Mouse (Mus musculus): ENCODE results near the gene Mobp. TPM values are rescaled to one million over a fixed set of nuclear protein-coding genes. Genes with fewer than 3 reads are reported as not detected.

Gene Mobp
- polyA plus RNA-seq, 1 experiment, result 0.49 TPM

GRCm38 (mm10) chr9:120135454-120135853 lies 14.1 kb upstream of the Mobp start:
- H3K27ac ChIP-seq (ENCODE audit: control insufficient read depth, insufficient read depth, low read depth, low read length), result peak overlapping the region; percentile 99
- no peaks in the 10 kb centered on the region for H3K36me3 ChIP-seq (ENCODE audit: control insufficient read depth, insufficient read depth, low read length)
- H3K4me1 ChIP-seq (ENCODE audit: control insufficient read depth, insufficient read depth, low read length), result peaks cover 11% of the 10 kb centered on the region
- no peak for TF ChIP-seq POLR2A (IDR thresholded peaks at IDR 0.05; ENCODE audit: control insufficient read depth, low read depth, low read length)
- no peak for TF ChIP-seq CTCF (IDR thresholded peaks at IDR 0.05; ENCODE audit: control insufficient read depth, insufficient read depth, insufficient replicate concordance, low read depth, low read length)
- no peaks in the 10 kb centered on the region for H3K27me3 ChIP-seq (ENCODE audit: control insufficient read depth, insufficient read depth, low read length)
- H3K4me3 ChIP-seq (ENCODE audit: control insufficient read depth, low read depth, low read length), result peak overlapping the region; percentile 90

GRCm38 (mm10) chr9:120140652-120141051 lies 8.9 kb upstream of the Mobp start:
- Histone ChIP-seq H3K27ac (ENCODE audit: control insufficient read depth, insufficient read depth, low read depth, low read length) (no peak overlapping the region), H3K4me1 (ENCODE audit: control insufficient read depth, insufficient read depth, low read length) (peaks cover 5% of the 10 kb centered on the region), H3K27me3 (ENCODE audit: control insufficient read depth, insufficient read depth, low read length) (no peaks in the 10 kb centered on the region), H3K36me3 (ENCODE audit: control insufficient read depth, insufficient read depth, low read length) (no peaks in the 10 kb centered on the region), H3K4me3 (ENCODE audit: control insufficient read depth, low read depth, low read length) (no peak overlapping the region)
- TF ChIP-seq POLR2A (IDR thresholded peaks at IDR 0.05; ENCODE audit: control insufficient read depth, low read depth, low read length) (no peak), CTCF (IDR thresholded peaks at IDR 0.05; ENCODE audit: control insufficient read depth, insufficient read depth, insufficient replicate concordance, low read depth, low read length) (peak; percentile 65; the same call in 1 of the 2 replicates)

GRCm38 (mm10) chr9:120144474-120144873 lies 5.0 kb upstream of the Mobp start:
- H3K4me3 ChIP-seq (ENCODE audit: control insufficient read depth, low read depth, low read length), result no peak overlapping the region
- TF ChIP-seq POLR2A (IDR thresholded peaks at IDR 0.05; ENCODE audit: control insufficient read depth, low read depth, low read length) (no peak), CTCF (IDR thresholded peaks at IDR 0.05; ENCODE audit: control insufficient read depth, insufficient read depth, insufficient replicate concordance, low read depth, low read length) (no peak)
- H3K4me1 ChIP-seq (ENCODE audit: control insufficient read depth, insufficient read depth, low read length), result no peaks in the 10 kb centered on the region
- no peaks in the 10 kb centered on the region for H3K36me3 ChIP-seq (ENCODE audit: control insufficient read depth, insufficient read depth, low read length)
- no peaks in the 10 kb centered on the region for H3K27me3 ChIP-seq (ENCODE audit: control insufficient read depth, insufficient read depth, low read length)
- H3K27ac ChIP-seq (ENCODE audit: control insufficient read depth, insufficient read depth, low read depth, low read length), result no peak overlapping the region

GRCm38 (mm10) chr9:120151152-120151551 lies 1.6 kb downstream of the Mobp start:
- Histone ChIP-seq H3K27me3 (ENCODE audit: control insufficient read depth, insufficient read depth, low read length) (no peaks in the 10 kb centered on the region), H3K4me1 (ENCODE audit: control insufficient read depth, insufficient read depth, low read length) (no peaks in the 10 kb centered on the region), H3K27ac (ENCODE audit: control insufficient read depth, insufficient read depth, low read depth, low read length) (no peak overlapping the region), H3K36me3 (ENCODE audit: control insufficient read depth, insufficient read depth, low read length) (no peaks in the 10 kb centered on the region), H3K4me3 (ENCODE audit: control insufficient read depth, low read depth, low read length) (no peak overlapping the region)
- TF ChIP-seq CTCF (IDR thresholded peaks at IDR 0.05; ENCODE audit: control insufficient read depth, insufficient read depth, insufficient replicate concordance, low read depth, low read length) (no peak), POLR2A (IDR thresholded peaks at IDR 0.05; ENCODE audit: control insufficient read depth, low read depth, low read length) (no peak)

GRCm38 (mm10) chr9:120151906-120152399 lies 2.4 kb downstream of the Mobp start:
- no peak for TF ChIP-seq POLR2A (IDR thresholded peaks at IDR 0.05; ENCODE audit: control insufficient read depth, low read depth, low read length)
- TF ChIP-seq CTCF (IDR thresholded peaks at IDR 0.05; ENCODE audit: control insufficient read depth, insufficient read depth, insufficient replicate concordance, low read depth, low read length), result no peak
- Histone ChIP-seq H3K4me3 (ENCODE audit: control insufficient read depth, low read depth, low read length) (no peak overlapping the region), H3K27me3 (ENCODE audit: control insufficient read depth, insufficient read depth, low read length) (no peaks in the 10 kb centered on the region), H3K27ac (ENCODE audit: control insufficient read depth, insufficient read depth, low read depth, low read length) (no peak overlapping the region), H3K36me3 (ENCODE audit: control insufficient read depth, insufficient read depth, low read length) (no peaks in the 10 kb centered on the region), H3K4me1 (ENCODE audit: control insufficient read depth, insufficient read depth, low read length) (no peaks in the 10 kb centered on the region)

GRCm38 (mm10) chr9:120158047-120158446 lies 8.5 kb downstream of the Mobp start:
- Histone ChIP-seq H3K27me3 (ENCODE audit: control insufficient read depth, insufficient read depth, low read length) (no peaks in the 10 kb centered on the region), H3K27ac (ENCODE audit: control insufficient read depth, insufficient read depth, low read depth, low read length) (no peak overlapping the region), H3K4me3 (ENCODE audit: control insufficient read depth, low read depth, low read length) (no peak overlapping the region), H3K36me3 (ENCODE audit: control insufficient read depth, insufficient read depth, low read length) (no peaks in the 10 kb centered on the region), H3K4me1 (ENCODE audit: control insufficient read depth, insufficient read depth, low read length) (no peaks in the 10 kb centered on the region)
- TF ChIP-seq POLR2A (IDR thresholded peaks at IDR 0.05; ENCODE audit: control insufficient read depth, low read depth, low read length), result no peak

- peak overlapping the region; percentile 80 for H3K4me3 ChIP-seq (ENCODE audit: control insufficient read depth, low read depth, low read length)
- no peaks in the 10 kb centered on the region for H3K27me3 ChIP-seq (ENCODE audit: control insufficient read depth, insufficient read depth, low read length)
- no peak overlapping the region for H3K27ac ChIP-seq (ENCODE audit: control insufficient read depth, insufficient read depth, low read depth, low read length)
- no peaks in the 10 kb centered on the region for H3K4me1 ChIP-seq (ENCODE audit: control insufficient read depth, insufficient read depth, low read length)
- TF ChIP-seq CTCF (IDR thresholded peaks at IDR 0.05; ENCODE audit: control insufficient read depth, insufficient read depth, insufficient replicate concordance, low read depth, low read length), result no peak
- no peak for TF ChIP-seq POLR2A (IDR thresholded peaks at IDR 0.05; ENCODE audit: control insufficient read depth, low read depth, low read length)
- no peaks in the 10 kb centered on the region for H3K36me3 ChIP-seq (ENCODE audit: control insufficient read depth, insufficient read depth, low read length)
These were observed 14.4 kb downstream of the Mobp start for GRCm38 (mm10) chr9:120163862-120164261.

- Histone ChIP-seq H3K27me3 (ENCODE audit: control insufficient read depth, insufficient read depth, low read length) (no peaks in the 10 kb centered on the region), H3K4me3 (ENCODE audit: control insufficient read depth, low read depth, low read length) (no peak overlapping the region), H3K36me3 (ENCODE audit: control insufficient read depth, insufficient read depth, low read length) (no peaks in the 10 kb centered on the region), H3K27ac (ENCODE audit: control insufficient read depth, insufficient read depth, low read depth, low read length) (no peak overlapping the region), H3K4me1 (ENCODE audit: control insufficient read depth, insufficient read depth, low read length) (no peaks in the 10 kb centered on the region)
- no peak for TF ChIP-seq POLR2A (IDR thresholded peaks at IDR 0.05; ENCODE audit: control insufficient read depth, low read depth, low read length)
- TF ChIP-seq CTCF (IDR thresholded peaks at IDR 0.05; ENCODE audit: control insufficient read depth, insufficient read depth, insufficient replicate concordance, low read depth, low read length), result no peak
These were observed 18.3 kb downstream of the Mobp start for GRCm38 (mm10) chr9:120167826-120168225.

Measured in testis, adult 2 months (tissue).